In the genomic region with DNA sequence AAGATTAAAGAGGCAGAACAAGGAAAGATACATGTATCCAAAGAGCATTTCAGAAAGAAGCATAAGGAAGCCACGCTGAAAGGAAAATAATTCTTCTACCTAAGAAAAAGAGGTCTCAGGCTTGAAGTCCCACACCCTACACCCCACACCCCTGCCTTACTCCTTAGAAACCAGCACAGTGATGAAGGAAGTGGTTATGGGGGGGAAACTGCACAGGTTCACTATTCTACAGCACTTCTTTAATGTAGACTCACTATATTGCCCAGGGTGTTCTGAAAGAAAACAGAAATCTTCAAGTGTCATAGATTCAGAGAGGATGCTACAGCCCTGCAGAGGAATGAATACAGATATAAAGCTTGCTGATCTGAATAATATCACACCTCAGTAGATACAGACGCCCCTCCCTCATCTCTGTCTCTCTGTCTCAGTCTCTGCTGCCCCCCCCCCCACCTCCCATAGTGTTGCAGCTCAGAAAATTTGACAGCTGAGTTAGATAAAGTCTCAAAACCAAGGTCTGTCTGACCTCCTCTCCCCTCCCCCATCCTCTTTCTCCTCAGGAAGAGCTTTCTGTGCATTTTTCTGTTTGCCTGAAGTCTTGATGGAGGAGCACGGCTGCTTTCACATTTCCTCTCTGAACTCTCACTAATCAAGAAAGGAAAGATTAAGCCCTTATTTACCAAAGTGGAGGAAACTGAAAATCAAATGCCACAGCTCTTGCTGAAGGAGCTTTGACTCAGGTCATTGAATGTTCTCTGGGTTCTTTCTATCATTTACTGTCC, we compare ENCODE assay signal across 15 mouse cellular contexts.
A peak's percentile ranks its signal among the peaks of the same experiment; 100 is the strongest.
DNase-seq lines count a peak whose midpoint lies in the region; ATAC-seq lines count a peak whose summit lies in the region.
"Had no signal": no experiment of that assay in that cellular context is flagged by ENCODE, and none has a peak within 500 bp of the region (broad histone marks: within the 10 kb centered on the region; RNA-seq: fewer than 3 reads in every experiment).

No protein-coding gene starts in this region.

- DNase-seq in heart, postnatal 25 days (ENCODE audit: low spot score): no peak
- DNase-seq in CD4-positive, CD25-positive, alpha-beta regulatory T cell, adult 2 months (ENCODE audit: low read depth, low spot score): peak; percentile 71
- peak; percentile 86 for DNase-seq in thymus, postnatal 0 days (ENCODE audit: low spot score)
- DNase-seq in ovary, postnatal 10 days (ENCODE audit: low spot score): no peak
- DNase-seq in B cell, adult 2 months: no peak
- DNase-seq: cerebellum, adult 11 months; kidney, postnatal 36 days; lung, postnatal 14 days had no signal

- H3K27me3 ChIP-seq in heart, embryonic 15.5 days: no peaks in the 10 kb centered on the region
- H3K27me3 ChIP-seq: midbrain, embryonic 15.5 days; neural tube, embryonic 13.5 days had no signal

- no peaks in the 10 kb centered on the region for H3K4me1 ChIP-seq in heart, embryonic 15.5 days (replicated peaks)
- H3K4me1 ChIP-seq: midbrain, embryonic 15.5 days; neural tube, embryonic 13.5 days had no signal

- H3K9ac ChIP-seq in heart, embryonic 15.5 days: no peak overlapping the region
- H3K9ac ChIP-seq: liver, embryonic 14.5 days; midbrain, embryonic 15.5 days; neural tube, embryonic 13.5 days had no signal

- 41% methylated on average over 3 of the region's 3 CpGs for WGBS in heart, embryonic 15.5 days

- H3K27ac ChIP-seq in heart, embryonic 15.5 days: peak overlapping the region; percentile 49; the same call in 1 of the 2 replicates
- H3K27ac ChIP-seq: limb, embryonic 10.5 days; liver, embryonic 14.5 days; midbrain, embryonic 15.5 days; neural tube, embryonic 13.5 days had no signal

- no peaks in the 10 kb centered on the region for H3K9me3 ChIP-seq in heart, embryonic 15.5 days (replicated peaks)
- H3K9me3 ChIP-seq: limb, embryonic 10.5 days; midbrain, embryonic 15.5 days; neural tube, embryonic 13.5 days had no signal

- intact Hi-C loops in heart, postnatal 25 days (cut with DNase I): no loop called here

- no peaks in the 10 kb centered on the region for H3K36me3 ChIP-seq in heart, embryonic 15.5 days
- H3K36me3 ChIP-seq: limb, embryonic 10.5 days; midbrain, embryonic 15.5 days; neural tube, embryonic 13.5 days had no signal

- no peak for ATAC-seq in heart, embryonic 15.5 days (replicated peaks; ENCODE audit: insufficient number of reproducible peaks, insufficient read depth, low FRiP score, low read depth)
- peak; percentile 83 to 92 for ATAC-seq in hematopoietic stem cell, adult 5-6 weeks (replicated peaks in 1 of 2; ENCODE audit: insufficient read depth in 1 of 2, low FRiP score in 2 of 2, low TSS enrichment in 1 of 2, low read depth in 1 of 2, poor library complexity in 2 of 2, severe bottlenecking in 2 of 2)
- ATAC-seq: forebrain, embryonic 16.5 days; midbrain, embryonic 15.5 days had no signal

- no peak overlapping the region for H3K4me3 ChIP-seq in heart, embryonic 15.5 days
- H3K4me3 ChIP-seq: limb, embryonic 10.5 days; midbrain, embryonic 15.5 days; neural tube, embryonic 13.5 days had no signal

- no peak overlapping the region for H3K4me2 ChIP-seq in heart, embryonic 15.5 days
- H3K4me2 ChIP-seq: midbrain, embryonic 15.5 days; neural tube, embryonic 13.5 days had no signal

Comparison
In these comparisons a context has a peak if more than half of its experiments do, and no peak if none do; other contexts are left out.
1. DNase-seq: peak in CD4-positive, CD25-positive, alpha-beta regulatory T cell, adult 2 months (single experiment) and thymus, postnatal 0 days (single experiment); none in heart, postnatal 25 days (single experiment), ovary, postnatal 10 days (single experiment) and B cell, adult 2 months (0 of 2).